Mouse (Mus musculus): ENCODE data around the gene Adcy6.
A peak's percentile ranks its signal among the peaks of the same experiment; 100 is the strongest.

Adcy6 gene

GRCm38 (mm10) chr15:98567278-98568134 lies 42.4 kb downstream of the Adcy6 start:
- DNase-seq (ENCODE audit: low spot score in 2 of 2): peak; percentile 98

DNA sequence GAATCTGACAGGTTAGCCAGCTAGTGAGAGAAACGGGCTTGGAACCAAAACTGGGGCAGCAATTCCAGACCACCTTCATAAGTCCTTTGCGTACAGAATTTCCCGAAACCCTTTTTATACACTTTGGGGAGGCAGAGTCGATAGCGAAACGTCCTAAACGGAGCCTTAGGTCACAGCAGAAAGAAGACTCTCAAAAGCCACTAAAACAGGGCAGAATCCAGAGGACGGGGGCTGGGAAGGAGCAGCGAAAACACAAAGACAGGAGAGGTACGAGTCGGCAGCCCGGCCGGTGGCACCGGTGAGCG lies 43.0 kb downstream of the Adcy6 start:
- DNase-seq (ENCODE audit: low spot score in 2 of 2): no peak

GRCm38 (mm10) chr15:98557186-98557585 lies 52.7 kb downstream of the Adcy6 start:
- no peak for DNase-seq (ENCODE audit: low spot score in 2 of 2)

- no peak for DNase-seq (ENCODE audit: low spot score in 2 of 2)
Observed at GRCm38 (mm10) chr15:98555881-98556280, 54.0 kb downstream of the Adcy6 start.

DNA sequence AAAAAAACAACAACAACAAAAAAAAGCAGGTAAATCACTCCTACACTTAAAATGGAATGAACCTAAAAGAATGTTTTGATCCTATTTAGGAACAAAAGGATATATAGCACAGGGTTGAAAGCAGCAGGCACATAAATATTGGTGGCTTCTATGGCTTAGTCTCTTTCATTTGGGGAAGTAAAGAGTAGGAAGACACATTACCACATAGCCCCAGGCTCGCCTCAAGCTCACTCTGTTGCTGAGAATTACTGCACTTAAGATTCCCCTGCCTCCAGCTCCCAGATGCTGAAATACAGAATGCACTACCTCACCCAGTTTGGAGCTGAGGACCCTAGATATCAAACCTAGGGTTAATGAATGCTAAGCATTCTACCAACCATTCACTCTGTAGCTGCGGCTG lies 57.1 kb downstream of the Adcy6 start:
- DNase-seq (ENCODE audit: low spot score in 2 of 2): no peak

DNA sequence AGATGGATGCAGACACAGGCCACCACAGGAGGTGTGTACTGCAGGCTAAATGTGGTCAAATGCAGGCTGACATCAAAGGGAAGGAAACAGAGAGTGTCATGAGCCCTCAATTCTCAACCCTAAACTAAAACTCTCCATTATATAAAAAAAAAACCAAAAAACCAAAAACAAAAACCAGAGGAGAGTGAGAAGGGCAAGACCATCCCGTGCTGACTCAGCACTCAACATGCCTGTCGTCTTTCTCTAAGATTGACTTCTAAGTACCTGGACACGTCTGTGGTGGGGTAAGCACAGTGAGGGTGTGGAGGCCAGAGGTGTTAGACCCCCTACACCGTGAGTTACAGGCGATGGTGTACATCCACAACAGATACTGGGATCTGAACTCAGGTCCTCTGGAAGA lies 63.0 kb downstream of the Adcy6 start:
- no peak for DNase-seq (ENCODE audit: low spot score in 2 of 2)

GRCm38 (mm10) chr15:98545151-98545550 lies 64.7 kb downstream of the Adcy6 start:
- DNase-seq (ENCODE audit: low spot score in 2 of 2): no peak

DNA sequence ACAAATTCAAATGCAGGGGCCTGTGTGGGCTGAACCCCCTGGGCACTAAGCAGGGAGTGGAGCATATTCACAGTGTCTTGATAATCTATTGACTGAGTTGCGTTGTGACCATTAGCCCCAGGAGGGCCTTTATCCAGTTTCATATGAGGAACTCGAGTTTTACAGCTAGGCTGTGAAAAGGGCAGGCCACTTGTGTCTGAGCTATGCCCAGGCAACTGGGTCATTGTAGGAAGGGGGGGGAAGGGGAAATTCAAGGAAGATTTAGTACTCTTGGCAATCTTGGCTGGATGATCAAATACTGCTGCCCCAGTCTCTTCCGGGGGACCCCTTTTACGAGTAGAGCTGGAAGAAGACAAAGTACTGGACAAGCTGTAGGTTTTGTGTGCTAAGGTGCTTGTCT lies 66.5 kb downstream of the Adcy6 start:
- DNase-seq (ENCODE audit: low spot score in 2 of 2): no peak

DNA sequence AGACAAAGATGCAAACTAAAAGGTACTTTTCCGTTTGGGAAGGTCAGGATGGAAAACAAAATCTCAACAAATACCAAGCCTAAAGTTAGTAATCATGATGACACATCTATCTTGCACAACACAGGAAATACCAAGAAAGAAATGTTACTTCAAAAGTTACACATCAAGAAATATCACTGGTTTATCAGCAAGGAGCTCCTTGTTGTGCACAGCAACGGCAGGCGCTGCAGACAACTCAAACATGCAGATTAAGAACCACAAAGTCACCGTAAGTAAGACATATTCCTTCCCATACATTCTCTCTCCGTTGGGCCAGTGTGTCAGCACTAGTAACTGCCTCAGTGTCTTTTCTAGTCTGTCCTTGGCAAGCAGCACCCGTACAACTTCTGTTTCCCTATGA lies 68.8 kb downstream of the Adcy6 start:
- no peak for DNase-seq (ENCODE audit: low spot score in 2 of 2)

Data from spleen, postnatal 4 days (tissue).